Mouse (Mus musculus): ENCODE results near the gene Slx4ip. TPM values are rescaled to one million over a fixed set of nuclear protein-coding genes. Genes with fewer than 3 reads are reported as not detected.
A peak's percentile ranks its signal among the peaks of the same experiment; 100 is the strongest.

Slx4ip gene
- polyA plus RNA-seq, 1 experiment from 2014 or later: 8.3 TPM

GRCm38 (mm10) chr2:137011980-137012379 is 121.0 kb downstream of the Slx4ip start:
- no peak overlapping the region for H3K4me3 ChIP-seq (replicated peaks)
- no peak overlapping the region for H3K4me2 ChIP-seq
- no peaks in the 10 kb centered on the region for H3K9me3 ChIP-seq (replicated peaks)
- 33% methylated on average over 1 of the region's 1 CpGs for WGBS
- H3K36me3 ChIP-seq: no peaks in the 10 kb centered on the region
- no peak overlapping the region for H3K9ac ChIP-seq
- no peak overlapping the region for H3K27ac ChIP-seq
- H3K4me1 ChIP-seq: no peaks in the 10 kb centered on the region
- no peaks in the 10 kb centered on the region for H3K27me3 ChIP-seq
- ATAC-seq (replicated peaks; ENCODE audit: low FRiP score): no peak

GRCm38 (mm10) chr2:137013151-137013550 is 122.1 kb downstream of the Slx4ip start:
- Histone ChIP-seq H3K9ac (no peak overlapping the region), H3K4me1 (no peaks in the 10 kb centered on the region), H3K36me3 (no peaks in the 10 kb centered on the region), H3K4me2 (no peak overlapping the region), H3K27ac (no peak overlapping the region), H3K4me3 (replicated peaks) (no peak overlapping the region), H3K27me3 (no peaks in the 10 kb centered on the region), H3K9me3 (replicated peaks) (no peaks in the 10 kb centered on the region)
- ATAC-seq (replicated peaks; ENCODE audit: low FRiP score): no peak
- WGBS: 78% methylated on average over 3 of the region's 3 CpGs

GRCm38 (mm10) chr2:137013811-137014350 is 122.9 kb downstream of the Slx4ip start:
- no peak overlapping the region for H3K9ac ChIP-seq
- no peaks in the 10 kb centered on the region for H3K4me1 ChIP-seq
- no peaks in the 10 kb centered on the region for H3K9me3 ChIP-seq (replicated peaks)
- 64% methylated on average over 4 of the region's 4 CpGs for WGBS
- H3K4me3 ChIP-seq (replicated peaks): no peak overlapping the region
- H3K4me2 ChIP-seq: no peak overlapping the region
- no peaks in the 10 kb centered on the region for H3K36me3 ChIP-seq
- no peaks in the 10 kb centered on the region for H3K27me3 ChIP-seq
- no peak overlapping the region for H3K27ac ChIP-seq
- no peak for ATAC-seq (replicated peaks; ENCODE audit: low FRiP score)

- no peak overlapping the region for H3K9ac ChIP-seq
- H3K4me1 ChIP-seq: no peaks in the 10 kb centered on the region
- no peaks in the 10 kb centered on the region for H3K36me3 ChIP-seq
- no peak overlapping the region for H3K27ac ChIP-seq
- no peak overlapping the region for H3K4me2 ChIP-seq
- no peak for ATAC-seq (replicated peaks; ENCODE audit: low FRiP score)
- H3K4me3 ChIP-seq (replicated peaks): no peak overlapping the region
- no peaks in the 10 kb centered on the region for H3K27me3 ChIP-seq
- no peaks in the 10 kb centered on the region for H3K9me3 ChIP-seq (replicated peaks)
- 68% methylated on average over 2 of the region's 2 CpGs for WGBS
Measured at GRCm38 (mm10) chr2:137014423-137014822, 123.4 kb downstream of the Slx4ip start.

- Histone ChIP-seq H3K9ac (no peak overlapping the region), H3K4me3 (replicated peaks) (no peak overlapping the region), H3K27ac (no peak overlapping the region), H3K4me1 (no peaks in the 10 kb centered on the region), H3K4me2 (no peak overlapping the region), H3K27me3 (no peaks in the 10 kb centered on the region), H3K9me3 (replicated peaks) (no peaks in the 10 kb centered on the region), H3K36me3 (no peaks in the 10 kb centered on the region)
- 70% methylated on average over 2 of the region's 2 CpGs for WGBS
- no peak for ATAC-seq (replicated peaks; ENCODE audit: low FRiP score)
Measured at GRCm38 (mm10) chr2:137044122-137044521, 153.1 kb downstream of the Slx4ip start.

- 68% methylated on average over 2 of the region's 2 CpGs for WGBS
- Histone ChIP-seq H3K4me3 (replicated peaks) (no peak overlapping the region), H3K27ac (no peak overlapping the region), H3K36me3 (no peaks in the 10 kb centered on the region), H3K4me1 (no peaks in the 10 kb centered on the region), H3K27me3 (no peaks in the 10 kb centered on the region), H3K9ac (no peak overlapping the region), H3K4me2 (no peak overlapping the region), H3K9me3 (replicated peaks) (no peaks in the 10 kb centered on the region)
- no peak for ATAC-seq (replicated peaks; ENCODE audit: low FRiP score)
Measured at GRCm38 (mm10) chr2:137049367-137049766, 158.3 kb downstream of the Slx4ip start.

- Histone ChIP-seq H3K27ac (no peak overlapping the region), H3K4me1 (no peaks in the 10 kb centered on the region), H3K9me3 (replicated peaks) (no peaks in the 10 kb centered on the region), H3K4me3 (replicated peaks) (no peak overlapping the region), H3K27me3 (no peaks in the 10 kb centered on the region), H3K4me2 (no peak overlapping the region), H3K36me3 (no peaks in the 10 kb centered on the region), H3K9ac (no peak overlapping the region)
- ATAC-seq (replicated peaks; ENCODE audit: low FRiP score): no peak
- WGBS: 77% methylated on average over 1 of the region's 1 CpGs
Measured at GRCm38 (mm10) chr2:137049906-137050305, 158.9 kb downstream of the Slx4ip start.

GRCm38 (mm10) chr2:137063829-137064228 is 172.8 kb downstream of the Slx4ip start:
- Histone ChIP-seq H3K9me3 (replicated peaks) (no peaks in the 10 kb centered on the region), H3K27me3 (no peaks in the 10 kb centered on the region), H3K36me3 (no peaks in the 10 kb centered on the region), H3K4me2 (no peak overlapping the region), H3K4me1 (0 out of 2 replicates have a peak, but pooled peaks cover 9% of the 10 kb centered on the region), H3K4me3 (replicated peaks) (no peak overlapping the region), H3K9ac (no peak overlapping the region), H3K27ac (peak overlapping the region; percentile 37; the same call in 1 of the 2 replicates)
- no peak for ATAC-seq (replicated peaks; ENCODE audit: low FRiP score)
- 89% methylated on average over 1 of the region's 1 CpGs for WGBS

- H3K9ac ChIP-seq: no peak overlapping the region
- H3K27ac ChIP-seq: no peak overlapping the region
- no peaks in the 10 kb centered on the region for H3K36me3 ChIP-seq
- H3K27me3 ChIP-seq: no peaks in the 10 kb centered on the region
- no peaks in the 10 kb centered on the region for H3K9me3 ChIP-seq (replicated peaks)
- no peak overlapping the region for H3K4me3 ChIP-seq (replicated peaks)
- ATAC-seq (replicated peaks; ENCODE audit: low FRiP score): no peak
- no peak overlapping the region for H3K4me2 ChIP-seq
- 56% methylated on average over 3 of the region's 3 CpGs for WGBS
- H3K4me1 ChIP-seq: 0 out of 2 replicates have a peak, but pooled peaks cover 9% of the 10 kb centered on the region
Measured at GRCm38 (mm10) chr2:137064513-137064912, 173.5 kb downstream of the Slx4ip start.

- no peak overlapping the region for H3K4me2 ChIP-seq
- no peak for ATAC-seq (replicated peaks; ENCODE audit: low FRiP score)
- no peaks in the 10 kb centered on the region for H3K36me3 ChIP-seq
- no peak overlapping the region for H3K9ac ChIP-seq
- H3K4me1 ChIP-seq: 0 out of 2 replicates have a peak, but pooled peaks cover 9% of the 10 kb centered on the region
- H3K9me3 ChIP-seq (replicated peaks): no peaks in the 10 kb centered on the region
- H3K27ac ChIP-seq: no peak overlapping the region
- no peak overlapping the region for H3K4me3 ChIP-seq (replicated peaks)
- WGBS: 76% methylated on average over 10 of the region's 10 CpGs
- no peaks in the 10 kb centered on the region for H3K27me3 ChIP-seq
Measured at GRCm38 (mm10) chr2:137067479-137068110, 176.6 kb downstream of the Slx4ip start.

GRCm38 (mm10) chr2:137073473-137074312 is 182.7 kb downstream of the Slx4ip start:
- H3K4me1 ChIP-seq: peaks cover 18% of the 10 kb centered on the region
- no peaks in the 10 kb centered on the region for H3K27me3 ChIP-seq
- no peaks in the 10 kb centered on the region for H3K36me3 ChIP-seq
- no peak overlapping the region for H3K4me2 ChIP-seq
- H3K27ac ChIP-seq: peak overlapping the region; percentile 58
- no peak overlapping the region for H3K4me3 ChIP-seq (replicated peaks)
- 39% methylated on average over 16 of the region's 16 CpGs for whole genome bisulfite sequencing
- ATAC-seq (replicated peaks; ENCODE audit: low FRiP score): peak; percentile 72
- H3K9ac ChIP-seq: no peak overlapping the region
- H3K9me3 ChIP-seq (replicated peaks): no peaks in the 10 kb centered on the region

GRCm38 (mm10) chr2:137074313-137074620 is 183.2 kb downstream of the Slx4ip start:
- peak; percentile 23 for ATAC-seq (replicated peaks; ENCODE audit: low FRiP score)
- Histone ChIP-seq H3K27ac (no peak overlapping the region), H3K27me3 (no peaks in the 10 kb centered on the region), H3K9ac (no peak overlapping the region), H3K4me3 (replicated peaks) (no peak overlapping the region), H3K9me3 (replicated peaks) (no peaks in the 10 kb centered on the region), H3K4me2 (no peak overlapping the region), H3K36me3 (no peaks in the 10 kb centered on the region), H3K4me1 (peaks cover 24% of the 10 kb centered on the region)
- WGBS: 39% methylated on average over 2 of the region's 2 CpGs
